Mouse (Mus musculus) left cerebral cortex, adult 2 months (tissue): ENCODE results near the gene 1190005I06Rik. TPM values are rescaled to one million over a fixed set of nuclear protein-coding genes. Genes with fewer than 3 reads are reported as not detected.

Experiments
- DNase-seq, 2 experiments: peaks; one replicate each; pipeline ENCODE4 v3.0.0; 2021 to 2022; ENCODE audit warnings: low spot score in 2 of 2, mixed read lengths in 1 of 2; ENCODE audit errors: extremely low spot score in 1 of 2
- H3K27ac ChIP-seq: fragments of 200-600 bp; 2 replicates; pipeline ENCODE4 v1.8.1; 2022
- H3K4me3 ChIP-seq: fragments of 200-600 bp; 2 replicates; pipeline ENCODE4 v1.8.1; 2022
- CTCF ChIP-seq: fragments of 200-600 bp; IDR thresholded peaks from 2 replicates; pipeline ENCODE4 v1.8.1; 2022; ENCODE audit warnings: antibody characterized with exemption, mild to moderate bottlenecking, moderate library complexity
- intact Hi-C: fragments of 180-260 bp; cut with DNase I; formaldehyde crosslinking; loops from one replicate; pipeline ENCODE4 v1.15.1; 2025
- total RNA-seq, 2 experiments: library from RNA; stranded (reverse); gene quantifications; 2 replicates each; pipeline ENCODE4 v1.2.3; 2021

Gene 1190005I06Rik
- total RNA-seq, 2 experiments from 2014 or later = 11.3 to 11.5 TPM

GRCm38 (mm10) chr8:120631441-120632375, 15.7 kb downstream of the 1190005I06Rik start:
- intact Hi-C loops = no loop called here
- Histone ChIP-seq H3K27ac (peak overlapping the region; percentile 11; the same call in 1 of the 2 replicates), H3K4me3 (no peak overlapping the region)
- DNase-seq = peak in 1 of 2 experiments; percentile 36
- TF ChIP-seq CTCF = no peak

DNA sequence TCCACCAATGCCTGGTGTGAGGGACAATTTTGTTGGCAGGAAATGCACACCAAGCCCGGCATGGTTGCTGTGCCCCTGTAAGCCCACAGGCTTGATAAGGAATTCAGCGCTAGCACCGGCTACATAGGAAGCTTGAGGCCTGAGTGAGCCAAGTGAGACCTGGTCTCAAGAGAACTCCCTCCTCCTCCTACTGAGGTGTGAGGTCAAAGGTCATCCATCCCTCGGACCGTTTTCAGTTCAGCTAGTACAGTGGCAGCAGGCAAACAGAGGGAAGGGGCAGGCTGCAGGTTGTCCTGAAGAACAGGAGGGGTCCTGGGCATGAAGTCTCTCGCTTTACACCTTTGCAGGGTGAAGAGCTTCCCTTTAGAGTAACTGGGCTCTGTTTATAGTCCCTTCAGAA, 16.6 kb downstream of the 1190005I06Rik start:
- Histone ChIP-seq H3K27ac (0 out of 2 replicates have a peak overlapping the region, but pooled peaks have one; percentile 11), H3K4me3 (no peak overlapping the region)
- no peak for TF ChIP-seq CTCF
- intact Hi-C loops = no loop called here
- no peak for DNase-seq

DNA sequence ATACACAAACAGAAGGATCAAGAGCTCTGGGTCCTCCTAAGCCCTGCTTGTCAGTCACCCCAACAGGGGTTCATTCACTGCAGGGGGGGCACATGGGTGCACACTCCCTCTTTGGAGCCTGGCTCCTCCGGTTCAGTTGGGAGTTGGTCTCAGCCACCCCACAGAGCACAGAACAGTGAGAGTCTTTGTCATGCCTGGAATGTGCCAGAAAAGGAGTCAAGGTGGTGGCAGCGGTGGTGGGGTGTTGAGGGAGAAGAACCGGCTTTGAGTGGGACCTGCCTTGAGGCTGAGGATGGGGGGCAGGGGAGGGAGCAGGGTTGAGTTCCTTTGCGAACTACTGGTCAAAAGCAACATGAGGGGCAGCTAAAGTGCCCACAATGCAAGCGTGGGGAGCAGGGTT, 17.4 kb downstream of the 1190005I06Rik start:
- intact Hi-C loops = no loop called here
- DNase-seq = no peak
- Histone ChIP-seq H3K27ac (no peak overlapping the region), H3K4me3 (no peak overlapping the region)
- no peak for TF ChIP-seq CTCF

- no peak overlapping the region for H3K27ac ChIP-seq
- TF ChIP-seq CTCF = no peak
- no peak for DNase-seq
- no peak overlapping the region for H3K4me3 ChIP-seq
- intact Hi-C loops = no loop called here
These were observed 20.1 kb downstream of the 1190005I06Rik start for GRCm38 (mm10) chr8:120627298-120627697.

DNA sequence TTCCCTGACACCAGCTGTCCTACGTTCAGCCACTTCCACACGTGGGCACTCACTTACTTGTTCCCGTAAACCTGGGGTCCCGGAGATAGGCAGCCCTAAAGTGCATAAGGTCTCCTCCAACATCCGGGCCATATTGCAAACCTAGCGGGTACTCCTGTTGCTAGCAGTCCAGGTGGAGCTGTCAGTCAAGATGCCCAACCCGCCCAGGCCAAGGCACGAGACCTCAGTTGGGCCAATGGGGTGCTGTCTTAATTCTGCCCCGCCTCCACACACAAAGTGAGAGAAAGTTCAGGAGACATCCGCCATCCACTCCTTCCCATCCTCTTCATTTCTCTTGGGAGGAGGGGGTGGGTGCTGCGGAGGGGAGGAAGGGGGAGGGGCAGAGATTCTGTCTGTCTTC, 21.0 kb downstream of the 1190005I06Rik start:
- Histone ChIP-seq H3K27ac (no peak overlapping the region), H3K4me3 (no peak overlapping the region)
- TF ChIP-seq CTCF = no peak
- intact Hi-C loops = no loop called here
- DNase-seq = no peak

DNA sequence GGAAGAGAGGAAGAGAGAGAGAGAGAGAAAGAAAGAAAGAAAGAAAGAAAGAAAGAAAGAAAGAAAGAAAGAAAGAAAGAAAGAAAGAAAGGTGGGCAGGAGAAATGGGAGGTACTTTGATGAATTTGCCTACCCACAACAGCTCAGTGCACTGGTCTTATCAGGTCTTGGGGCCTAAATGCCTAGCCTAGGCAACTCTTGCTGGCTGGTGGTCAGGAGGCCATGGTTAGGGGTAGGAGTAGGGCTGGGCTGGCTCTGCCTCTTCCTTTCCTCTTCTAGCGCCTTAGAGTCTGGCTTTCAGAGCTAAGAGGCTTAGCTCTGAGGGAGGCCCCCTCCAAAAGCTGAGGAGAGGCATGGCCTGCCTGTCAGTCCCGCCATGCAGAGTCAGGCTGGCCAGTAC, 23.8 kb downstream of the 1190005I06Rik start:
- Histone ChIP-seq H3K27ac (no peak overlapping the region), H3K4me3 (no peak overlapping the region)
- intact Hi-C loops = no loop called here
- no peak for DNase-seq
- no peak for TF ChIP-seq CTCF

GRCm38 (mm10) chr8:120622161-120622560, 25.3 kb downstream of the 1190005I06Rik start:
- TF ChIP-seq CTCF = no peak
- no peak for DNase-seq
- no peak overlapping the region for H3K4me3 ChIP-seq
- H3K27ac ChIP-seq = no peak overlapping the region
- intact Hi-C loops = no loop called here

- Histone ChIP-seq H3K4me3 (no peak overlapping the region), H3K27ac (peak overlapping the region; percentile 87)
- DNase-seq = no peak
- no peak for TF ChIP-seq CTCF
- intact Hi-C loops = loop anchor here (1.0 kb wide), 1 partner anchor 24 kb away; no protein-coding TSS in a partner anchor
These were observed 27.0 kb downstream of the 1190005I06Rik start for GRCm38 (mm10) chr8:120620441-120620840.

- intact Hi-C loops = loop anchor here (1.0 kb wide), 1 partner anchor 25 kb away; no protein-coding TSS in a partner anchor
- no peak overlapping the region for H3K4me3 ChIP-seq
- no peak for TF ChIP-seq CTCF
- peak; percentile 21 to 36 for DNase-seq
- peak overlapping the region; percentile 87 for H3K27ac ChIP-seq
These were observed 27.9 kb downstream of the 1190005I06Rik start for GRCm38 (mm10) chr8:120619235-120620180.

GRCm38 (mm10) chr8:120618110-120618509, 29.3 kb downstream of the 1190005I06Rik start:
- DNase-seq = peak; percentile 57 to 75
- H3K4me3 ChIP-seq = no peak overlapping the region
- TF ChIP-seq CTCF = peak; percentile 93
- intact Hi-C loops = no loop called here
- H3K27ac ChIP-seq = peak overlapping the region; percentile 72
